Mouse (Mus musculus) right cerebral cortex, postnatal 14 days (tissue): ENCODE results near the gene Amn1.
"Not testable (repeated sequence)": the region's sequence is repeated elsewhere in the genome, so short reads cannot be mapped to it uniquely, and the experiment has no call there.

Experiments used
- DNase-seq: peaks from one replicate; pipeline ENCODE4 v3.0.0; 2022

The Amn1 gene

GRCm38 (mm10) chr6:149154116-149155030, 34.1 kb downstream of the Amn1 start:
- DNase-seq: no peak

- DNase-seq: no peak
Measured at GRCm38 (mm10) chr6:149153473-149154115, 34.9 kb downstream of the Amn1 start.

GRCm38 (mm10) chr6:149152119-149152518, 36.4 kb downstream of the Amn1 start:
- no peak for DNase-seq

GRCm38 (mm10) chr6:149148436-149149229, 39.9 kb downstream of the Amn1 start:
- DNase-seq: no peak

GRCm38 (mm10) chr6:149145143-149145542, 43.4 kb downstream of the Amn1 start:
- no peak for DNase-seq

GRCm38 (mm10) chr6:149141393-149142173, 46.9 kb downstream of the Amn1 start:
- DNase-seq: peak; percentile 73

- DNase-seq: no peak
Measured at GRCm38 (mm10) chr6:149139471-149139870, 49.0 kb downstream of the Amn1 start, which contains the start of gene Etfbkmt. TSS of gene Etfbkmt (plus strand) at chr6:149139849.

GRCm38 (mm10) chr6:149139011-149139410, 49.5 kb downstream of the Amn1 start:
- DNase-seq: no peak

- no peak for DNase-seq
Measured at GRCm38 (mm10) chr6:149137936-149138335, 50.6 kb downstream of the Amn1 start.

- no peak for DNase-seq
Measured at GRCm38 (mm10) chr6:149135631-149136030, 52.9 kb downstream of the Amn1 start.

- no peak for DNase-seq
Measured at GRCm38 (mm10) chr6:149134391-149135150, 53.9 kb downstream of the Amn1 start.

GRCm38 (mm10) chr6:149132311-149133077, 56.0 kb downstream of the Amn1 start:
- DNase-seq: peak; percentile 9

GRCm38 (mm10) chr6:149131111-149131510, 57.4 kb downstream of the Amn1 start:
- no peak for DNase-seq

GRCm38 (mm10) chr6:149129870-149130269, 58.6 kb downstream of the Amn1 start, which contains the start of gene Gm10203:
TSS of gene Gm10203 (plus strand) at chr6:149130170.
- DNase-seq: not testable (repeated sequence)

- peak; percentile 11 for DNase-seq
Measured at GRCm38 (mm10) chr6:149126675-149127074, 61.8 kb downstream of the Amn1 start.

- no peak for DNase-seq
Measured at GRCm38 (mm10) chr6:149123042-149123441, 65.5 kb downstream of the Amn1 start.

GRCm38 (mm10) chr6:149119853-149120252, 68.7 kb downstream of the Amn1 start:
- DNase-seq: peak; percentile 27

GRCm38 (mm10) chr6:149118935-149119334, 69.6 kb downstream of the Amn1 start:
- DNase-seq: no peak

GRCm38 (mm10) chr6:149116992-149117391, 71.5 kb downstream of the Amn1 start:
- DNase-seq: no peak

- DNase-seq: no peak
Measured at GRCm38 (mm10) chr6:149108909-149109308, 79.6 kb downstream of the Amn1 start.

- no peak for DNase-seq
Measured at GRCm38 (mm10) chr6:149107615-149108014, 80.9 kb downstream of the Amn1 start.
